Mouse (Mus musculus) induced T-regulatory cell, adult 2 months (primary cell): ENCODE data around the gene Marcksl1.

Experiments used
- DNase-seq: peaks from one replicate; pipeline ENCODE4 v3.0.0-alpha.2; 2012; ENCODE audit warnings: low read depth

The Marcksl1 gene

GRCm38 (mm10) chr4:129513086-129513767 lies at the start of gene Marcksl1:
Gene Marcksl1, plus strand, starts transcription at chr4:129513581.
- DNase-seq: peak; percentile 90

GRCm38 (mm10) chr4:129464286-129464815 lies 49.0 kb upstream of the Marcksl1 start:
- DNase-seq: no peak

GRCm38 (mm10) chr4:129476047-129476446 lies 37.3 kb upstream of the Marcksl1 start:
- DNase-seq: no peak

- no peak for DNase-seq
These were observed 33.5 kb upstream of the Marcksl1 start for GRCm38 (mm10) chr4:129479863-129480262.

GRCm38 (mm10) chr4:129481090-129481489 lies 32.3 kb upstream of the Marcksl1 start:
- no peak for DNase-seq

GRCm38 (mm10) chr4:129490972-129491880 lies 22.2 kb upstream of the Marcksl1 start, which contains the start of the genes Tssk3 and Fam229a:
Gene Tssk3, minus strand, starts transcription at chr4:129491022.
Gene Fam229a, plus strand, starts transcription at chr4:129491190.
- DNase-seq: peak; percentile 48

GRCm38 (mm10) chr4:129494681-129495080 lies 18.7 kb upstream of the Marcksl1 start:
- DNase-seq: no peak

- peak; percentile 67 for DNase-seq
These were observed 17.5 kb upstream of the Marcksl1 start for GRCm38 (mm10) chr4:129495672-129496562.

- peak; percentile 79 for DNase-seq
These were observed 16.8 kb upstream of the Marcksl1 start for GRCm38 (mm10) chr4:129496631-129497030.

GRCm38 (mm10) chr4:129498941-129499340 lies 14.4 kb upstream of the Marcksl1 start:
- DNase-seq: no peak

- DNase-seq: no peak
These were observed 13.4 kb upstream of the Marcksl1 start for GRCm38 (mm10) chr4:129500017-129500416.

GRCm38 (mm10) chr4:129500607-129501566 lies 12.5 kb upstream of the Marcksl1 start:
- peak; percentile 91 for DNase-seq

- no peak for DNase-seq
These were observed 11.0 kb upstream of the Marcksl1 start for GRCm38 (mm10) chr4:129502327-129502888.

GRCm38 (mm10) chr4:129502901-129503444 lies 10.4 kb upstream of the Marcksl1 start:
- DNase-seq: no peak

- no peak for DNase-seq
These were observed 7.9 kb upstream of the Marcksl1 start for GRCm38 (mm10) chr4:129505511-129505910.

- peak; percentile 81 for DNase-seq
These were observed 5.7 kb upstream of the Marcksl1 start for GRCm38 (mm10) chr4:129507434-129508236.

- no peak for DNase-seq
These were observed 5.2 kb upstream of the Marcksl1 start for GRCm38 (mm10) chr4:129508237-129508515.

GRCm38 (mm10) chr4:129508834-129509600 lies 4.4 kb upstream of the Marcksl1 start:
- no peak for DNase-seq
